Mouse (Mus musculus): ENCODE data around the gene Gemin8.

The Gemin8 gene

DNA sequence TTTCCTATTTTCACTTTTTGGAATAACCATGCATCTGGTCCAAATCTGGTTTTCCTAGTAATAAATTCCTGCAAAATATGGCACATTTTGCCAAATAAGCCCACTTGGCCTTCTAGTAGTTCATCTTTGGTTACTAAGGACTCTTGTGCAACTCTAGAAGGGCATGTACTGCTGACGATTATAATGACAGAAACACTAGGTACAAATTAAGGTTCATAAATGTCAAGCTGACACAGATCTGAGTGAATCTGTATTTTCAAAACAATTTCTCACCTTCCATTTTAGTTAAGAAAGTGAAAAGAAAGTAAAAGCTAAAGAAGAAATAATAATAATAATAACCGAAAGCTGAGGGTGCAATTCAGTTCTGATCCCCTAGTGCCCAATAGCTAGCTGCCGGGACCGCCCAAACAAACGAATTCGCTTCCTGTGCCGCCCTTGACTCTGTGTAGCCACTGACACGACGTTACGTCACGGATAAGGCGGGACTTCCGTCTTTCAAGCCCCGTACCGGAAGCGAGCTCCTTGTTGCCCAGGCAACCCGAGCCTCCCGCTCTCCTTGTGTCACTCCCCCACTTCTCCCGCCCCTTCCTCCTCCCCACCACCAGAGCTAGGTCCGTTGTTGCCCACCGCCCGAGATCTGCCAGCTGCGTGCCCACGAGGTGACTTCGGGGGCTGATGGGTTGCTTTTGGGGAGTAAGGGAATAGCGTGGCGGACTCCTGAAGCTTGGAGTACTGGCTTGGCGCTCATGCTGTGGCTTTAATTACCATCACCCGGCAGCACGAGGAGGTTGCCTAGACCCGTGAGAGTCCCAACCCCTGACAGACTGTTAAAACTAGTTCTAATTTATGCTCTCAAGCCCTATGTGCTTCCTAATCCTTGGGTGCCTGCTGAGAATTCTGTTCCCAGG is at the start of gene Gemin8:
Gene Gemin8 (plus strand): TSS at position 563 of the 908 bp plus-strand sequence.
- DNase-seq (ENCODE audit: extremely low read depth, insufficient read length, low spot score): peak; percentile 87

DNA sequence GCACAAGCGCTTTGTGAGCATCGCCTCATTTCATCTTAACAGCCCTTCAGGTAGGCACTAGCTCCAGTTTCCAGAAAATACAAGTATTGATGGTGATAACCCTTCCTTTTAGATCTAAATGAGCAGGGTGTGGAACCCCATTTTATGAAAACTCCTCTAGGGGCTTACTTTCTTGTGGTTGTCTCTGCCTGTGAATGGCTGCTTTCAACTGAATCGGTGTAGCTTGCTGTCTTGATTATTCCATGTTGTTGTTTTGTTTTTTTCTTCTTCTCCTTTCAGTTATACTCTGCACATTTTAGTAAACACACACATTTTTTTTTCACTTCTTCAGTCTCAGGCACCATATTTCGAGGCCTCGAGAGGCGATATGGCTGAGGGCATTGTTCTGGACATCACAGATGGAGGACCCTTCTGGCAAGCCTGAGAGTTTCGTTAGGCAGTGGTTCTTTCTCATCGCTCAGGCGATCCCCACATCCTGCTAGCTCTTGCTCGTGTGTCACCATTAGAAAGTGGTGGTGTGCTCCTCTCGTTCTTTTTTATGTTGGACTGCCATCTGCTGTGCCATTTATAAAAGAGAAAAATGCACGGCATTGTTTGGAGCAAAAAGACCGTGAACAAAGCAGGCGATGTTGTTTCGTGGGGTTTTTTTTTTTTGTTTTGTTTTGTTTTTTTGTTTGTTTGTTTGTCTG is 23.0 kb upstream of the Gemin8 start:
- DNase-seq (ENCODE audit: extremely low read depth, insufficient read length, low spot score): no peak

DNA sequence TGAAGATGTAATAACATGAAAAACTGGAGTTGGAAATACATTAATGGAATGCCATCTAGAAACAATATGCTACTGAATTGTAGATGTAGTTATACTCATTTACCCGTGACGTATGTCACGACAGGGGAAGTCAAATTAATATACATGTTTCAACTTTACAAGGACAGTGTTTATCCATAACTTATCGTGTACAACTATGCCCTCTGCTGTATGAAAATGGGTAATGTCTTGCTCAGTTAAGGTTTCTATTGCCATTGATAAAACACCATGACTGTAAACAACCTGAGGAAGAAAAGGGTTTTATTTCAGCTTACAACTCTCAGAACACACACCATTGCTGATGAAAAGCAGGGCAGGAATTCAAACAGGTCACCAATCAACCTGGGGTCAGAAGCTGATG is 7.5 kb upstream of the Gemin8 start:
- DNase-seq (ENCODE audit: extremely low read depth, insufficient read length, low spot score): no peak

DNA sequence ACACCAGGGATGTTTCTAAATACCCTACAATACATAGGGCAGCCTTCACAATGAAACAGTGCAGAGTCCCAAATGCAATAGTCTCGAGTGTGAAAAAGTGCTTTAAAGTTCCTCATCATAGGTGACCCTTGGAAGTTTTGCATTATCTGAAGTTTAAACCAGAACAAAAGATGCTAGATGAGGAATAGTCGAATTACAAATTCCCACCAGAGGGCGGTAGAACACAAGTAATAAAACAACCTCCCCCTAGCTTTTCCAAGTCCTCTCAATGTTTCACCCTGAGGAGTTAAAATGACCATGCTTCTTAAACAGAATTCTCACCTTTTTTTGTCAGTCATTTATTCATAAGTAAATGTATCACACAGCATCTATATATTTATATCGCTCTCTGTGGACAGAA is 2.9 kb upstream of the Gemin8 start:
- no peak for DNase-seq (ENCODE audit: extremely low read depth, insufficient read length, low spot score)

DNA sequence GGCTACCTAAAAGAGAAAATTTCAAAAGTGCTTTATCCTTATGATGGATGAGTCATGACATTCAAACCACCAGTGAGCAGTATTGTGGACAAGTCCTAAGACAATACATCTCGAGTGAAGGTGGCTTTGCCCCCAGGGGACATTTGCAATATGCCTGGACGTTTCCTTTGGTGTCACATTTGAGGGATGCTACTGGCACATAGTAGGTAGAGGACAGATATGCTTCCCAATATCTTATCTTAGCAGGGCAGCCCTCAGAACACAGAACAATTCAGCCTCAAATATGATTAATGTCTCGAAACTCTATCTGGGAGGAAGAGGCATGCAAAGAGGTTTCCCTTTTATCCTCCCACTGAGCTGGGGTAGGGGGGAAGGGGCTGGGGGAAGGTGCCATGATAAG is 2.3 kb upstream of the Gemin8 start:
- DNase-seq (ENCODE audit: extremely low read depth, insufficient read length, low spot score): no peak

- DNase-seq (ENCODE audit: extremely low read depth, insufficient read length, low spot score): no peak
Observed at GRCm38 (mm10) chrX:166170800-166171738, 815 bp downstream of the Gemin8 start.

DNA sequence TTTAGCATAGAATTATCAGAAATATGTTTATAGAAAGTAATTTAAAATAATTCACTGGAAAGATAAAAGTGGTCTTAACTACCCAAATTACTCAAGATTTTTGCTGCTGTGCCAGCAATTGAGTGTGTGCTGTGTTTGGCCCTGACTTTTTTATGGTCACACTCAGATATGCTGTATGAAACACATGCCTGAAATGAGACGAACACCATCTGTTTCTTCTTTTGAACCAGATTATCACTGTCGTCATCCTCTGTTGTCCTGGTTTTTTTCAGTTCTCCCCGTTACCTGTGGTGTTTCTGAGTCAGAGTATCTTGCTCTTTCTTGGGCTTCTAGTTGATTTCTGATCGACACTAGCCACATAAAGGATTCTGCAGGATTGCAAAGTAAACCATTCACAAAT is 1.8 kb downstream of the Gemin8 start:
- no peak for DNase-seq (ENCODE audit: extremely low read depth, insufficient read length, low spot score)

DNA sequence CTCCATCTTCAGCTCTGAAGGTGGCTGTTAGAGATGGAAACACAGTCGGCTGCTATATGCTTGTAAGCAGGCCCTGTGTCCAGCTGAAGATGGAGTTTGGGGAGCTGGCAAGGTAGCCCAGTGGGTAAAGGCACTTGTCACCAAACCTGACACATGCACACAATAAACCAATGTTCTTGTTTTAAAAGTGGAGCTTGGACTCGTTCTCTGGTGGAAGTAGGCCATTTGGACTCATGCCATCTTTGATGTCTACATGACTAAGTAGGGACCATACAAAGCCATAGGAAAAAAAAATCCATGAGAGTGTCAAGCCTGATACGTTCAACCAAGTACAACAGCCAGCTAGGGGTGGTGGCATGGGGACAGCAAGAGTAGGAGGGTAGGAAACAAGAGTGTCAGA is 2.4 kb downstream of the Gemin8 start:
- DNase-seq (ENCODE audit: extremely low read depth, insufficient read length, low spot score): no peak

GRCm38 (mm10) chrX:166173796-166174195 is 3.5 kb downstream of the Gemin8 start:
- no peak for DNase-seq (ENCODE audit: extremely low read depth, insufficient read length, low spot score)

DNA sequence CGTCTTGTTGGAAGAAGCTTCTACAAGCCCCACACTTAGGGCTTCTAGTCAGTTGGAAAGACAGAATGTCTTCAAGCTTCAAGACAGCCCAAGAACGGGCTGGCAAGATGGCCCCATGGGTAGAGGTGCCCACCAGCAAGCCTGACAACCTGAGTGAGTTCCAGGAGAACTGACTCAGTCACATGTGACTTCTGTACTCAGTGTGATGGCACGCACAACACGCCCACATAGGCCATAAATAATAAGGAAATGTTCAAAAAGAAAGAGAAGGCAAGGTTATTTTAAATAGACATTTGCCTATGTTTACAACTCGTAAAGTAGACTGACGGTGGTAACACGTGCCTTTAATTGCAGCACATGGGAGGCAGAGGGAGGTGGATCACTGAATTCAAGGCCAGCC is 7.7 kb downstream of the Gemin8 start:
- no peak for DNase-seq (ENCODE audit: extremely low read depth, insufficient read length, low spot score)

- no peak for DNase-seq (ENCODE audit: extremely low read depth, insufficient read length, low spot score)
Observed at GRCm38 (mm10) chrX:166183094-166183493, 12.8 kb downstream of the Gemin8 start.

DNA sequence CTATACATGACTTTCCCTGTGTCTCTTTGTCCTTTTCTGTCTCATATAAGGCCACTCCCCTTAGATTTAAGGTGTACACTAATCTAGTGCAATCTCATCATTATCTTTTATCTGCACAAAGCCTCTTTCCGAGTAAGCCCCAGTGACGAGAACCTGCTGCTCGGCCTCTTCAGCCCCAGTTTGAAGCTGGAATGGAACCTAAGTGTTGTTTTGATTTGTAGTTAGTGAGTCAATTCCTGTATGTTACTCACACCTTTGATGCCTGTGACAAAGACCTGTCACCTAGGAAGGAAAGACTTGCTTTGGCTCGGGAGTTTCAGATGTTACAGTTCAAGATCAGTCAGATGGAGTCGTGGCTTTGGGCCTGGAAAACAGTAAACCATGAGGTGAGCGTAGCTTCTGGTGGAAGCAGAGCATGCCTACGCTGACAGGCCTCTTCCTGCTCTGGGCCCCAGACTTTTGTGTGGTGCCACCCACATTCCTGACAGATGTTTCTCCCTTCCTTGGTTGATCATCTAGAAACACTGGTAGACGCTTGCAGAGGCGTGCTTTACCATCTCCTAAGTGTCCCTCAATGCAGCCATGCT is 15.2 kb downstream of the Gemin8 start:
- no peak for DNase-seq (ENCODE audit: extremely low read depth, insufficient read length, low spot score)

DNA sequence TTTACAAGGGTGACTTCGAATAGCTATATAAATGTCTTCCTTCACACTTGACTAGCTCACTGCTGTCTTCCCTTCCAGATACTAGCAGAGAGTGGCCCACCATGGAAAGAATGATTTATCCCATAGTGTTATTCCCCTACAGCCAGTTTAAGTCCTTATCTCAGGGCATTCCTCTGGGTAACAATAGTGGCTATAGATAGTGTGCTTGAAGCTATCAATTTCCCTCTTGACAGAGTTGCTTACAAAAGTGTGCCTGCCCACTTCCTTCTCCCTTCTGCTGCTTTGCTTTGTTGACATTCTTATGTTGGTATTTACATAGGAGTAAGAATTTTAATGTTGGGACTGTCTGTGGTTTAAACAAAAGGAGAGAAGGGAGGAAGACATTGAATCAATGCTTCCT is 17.5 kb downstream of the Gemin8 start:
- no peak for DNase-seq (ENCODE audit: extremely low read depth, insufficient read length, low spot score)

GRCm38 (mm10) chrX:166196327-166196726 is 26.1 kb downstream of the Gemin8 start:
- DNase-seq (ENCODE audit: extremely low read depth, insufficient read length, low spot score): no peak

GRCm38 (mm10) chrX:166198266-166198665 is 28.0 kb downstream of the Gemin8 start:
- DNase-seq (ENCODE audit: extremely low read depth, insufficient read length, low spot score): no peak

DNA sequence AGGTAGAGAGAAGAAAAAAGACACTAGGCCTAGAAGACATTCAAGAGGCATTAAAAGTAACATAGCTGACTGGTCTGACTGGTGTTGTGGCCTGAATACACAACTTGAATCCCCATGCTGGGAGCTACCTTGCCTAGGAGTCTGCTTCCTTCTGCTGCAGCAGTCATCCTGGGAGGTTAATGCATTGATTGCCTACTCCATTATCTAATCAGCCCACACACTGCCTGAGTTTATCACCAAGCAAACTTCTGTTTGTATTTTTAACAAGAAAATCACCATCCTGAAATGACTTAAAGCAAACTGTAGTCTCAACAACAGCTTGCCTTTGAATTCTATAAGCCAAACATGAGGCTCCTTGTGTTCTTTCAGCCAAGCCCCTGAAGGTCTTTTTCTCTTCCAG is 29.6 kb downstream of the Gemin8 start:
- no peak for DNase-seq (ENCODE audit: extremely low read depth, insufficient read length, low spot score)

- no peak for DNase-seq (ENCODE audit: extremely low read depth, insufficient read length, low spot score)
Observed at GRCm38 (mm10) chrX:166214576-166214975, 44.3 kb downstream of the Gemin8 start.

GRCm38 (mm10) chrX:166216248-166216647 is 46.0 kb downstream of the Gemin8 start:
- DNase-seq (ENCODE audit: extremely low read depth, insufficient read length, low spot score): no peak

DNA sequence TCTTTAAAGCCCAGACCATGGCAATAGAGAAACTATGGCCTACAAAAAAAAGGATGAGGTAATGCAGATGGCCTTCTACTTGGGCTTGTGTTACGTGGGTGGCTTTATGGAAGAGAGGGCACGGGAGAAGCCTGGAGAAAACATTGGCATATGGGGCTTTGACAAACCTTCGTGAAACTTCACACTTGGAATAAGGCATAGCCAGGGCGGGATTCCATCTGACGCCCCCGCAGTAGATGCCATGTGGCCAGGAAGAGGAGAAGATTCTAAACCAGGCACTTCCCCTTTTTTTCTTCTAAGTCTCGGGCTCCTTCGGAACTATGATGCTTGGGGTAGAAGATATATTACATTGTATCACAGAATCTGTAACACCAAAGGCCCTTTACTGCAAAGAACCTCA is 46.5 kb downstream of the Gemin8 start:
- no peak for DNase-seq (ENCODE audit: extremely low read depth, insufficient read length, low spot score)

GRCm38 (mm10) chrX:166219331-166219730 is 49.1 kb downstream of the Gemin8 start:
- DNase-seq (ENCODE audit: extremely low read depth, insufficient read length, low spot score): no peak

GRCm38 (mm10) chrX:166226856-166227255 is 56.6 kb downstream of the Gemin8 start:
- DNase-seq (ENCODE audit: extremely low read depth, insufficient read length, low spot score): no peak
